Mouse (Mus musculus) bone marrow, adult 2 months (tissue): ENCODE data around the gene Zbtb9.

Source experiments
- CTCF ChIP-seq: fragments of 200-500 bp; IDR thresholded peaks from 2 replicates; pipeline ENCODE4 v1.5.1; 2011; ENCODE audit warnings: low read length, control low read depth; ENCODE audit not compliant: control insufficient read depth, insufficient read depth
- POLR2A ChIP-seq: fragments of 200-500 bp; IDR thresholded peaks from 2 replicates; pipeline ENCODE4 v1.6.1; 2011; ENCODE audit warnings: low read depth, mild to moderate bottlenecking, control low read depth, low read length, borderline replicate concordance; ENCODE audit not compliant: control insufficient read depth

- TF ChIP-seq CTCF = no peak
- no peak for TF ChIP-seq POLR2A
These were observed 15.1 kb upstream of the Zbtb9 start for GRCm38 (mm10) chr17:26957872-26958271.
